Mouse (Mus musculus): ENCODE results near the gene Ada. TPM values are rescaled to one million over a fixed set of nuclear protein-coding genes. Genes with fewer than 3 reads are reported as not detected.

Ada gene
- polyA plus RNA-seq, 1 experiment from 2014 or later: 4.3 TPM

- H3K4me3 ChIP-seq: no peak overlapping the region
- no peaks in the 10 kb centered on the region for H3K27me3 ChIP-seq
- no peak overlapping the region for H3K9ac ChIP-seq
- H3K4me2 ChIP-seq (replicated peaks): no peak overlapping the region
- ATAC-seq (ENCODE audit: low FRiP score): no peak
- H3K4me1 ChIP-seq: peaks cover 6% of the 10 kb centered on the region
- H3K9me3 ChIP-seq (replicated peaks): no peaks in the 10 kb centered on the region
- H3K36me3 ChIP-seq: 0 out of 2 replicates have a peak, but pooled peaks cover 7% of the 10 kb centered on the region
- no peak overlapping the region for H3K27ac ChIP-seq
- WGBS: 81% methylated on average over 6 of the region's 6 CpGs
These were observed 41.2 kb downstream of the Ada start for GRCm38 (mm10) chr2:163708763-163709250.

DNA sequence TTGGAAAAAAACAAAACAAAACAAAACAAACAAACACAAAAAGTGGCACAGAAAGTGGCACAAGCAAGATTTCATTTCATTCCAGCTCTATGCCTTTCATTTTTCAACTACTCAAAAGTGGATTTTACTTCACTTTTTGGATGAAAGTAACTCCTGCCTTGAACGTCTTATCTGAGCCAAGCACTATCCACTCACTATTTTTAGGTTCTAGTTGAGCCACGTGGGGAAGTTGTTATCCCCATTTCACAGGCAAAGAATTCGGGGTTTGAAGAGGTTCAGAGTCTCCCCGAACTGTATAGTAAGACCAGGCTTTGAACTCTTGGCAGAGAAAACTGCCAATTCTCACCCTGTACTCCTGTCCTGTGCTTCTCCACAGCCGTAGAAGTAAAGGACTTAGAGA, 41.7 kb downstream of the Ada start:
- ATAC-seq (ENCODE audit: low FRiP score): no peak
- WGBS: 85% methylated on average over 5 of the region's 5 CpGs

DNA sequence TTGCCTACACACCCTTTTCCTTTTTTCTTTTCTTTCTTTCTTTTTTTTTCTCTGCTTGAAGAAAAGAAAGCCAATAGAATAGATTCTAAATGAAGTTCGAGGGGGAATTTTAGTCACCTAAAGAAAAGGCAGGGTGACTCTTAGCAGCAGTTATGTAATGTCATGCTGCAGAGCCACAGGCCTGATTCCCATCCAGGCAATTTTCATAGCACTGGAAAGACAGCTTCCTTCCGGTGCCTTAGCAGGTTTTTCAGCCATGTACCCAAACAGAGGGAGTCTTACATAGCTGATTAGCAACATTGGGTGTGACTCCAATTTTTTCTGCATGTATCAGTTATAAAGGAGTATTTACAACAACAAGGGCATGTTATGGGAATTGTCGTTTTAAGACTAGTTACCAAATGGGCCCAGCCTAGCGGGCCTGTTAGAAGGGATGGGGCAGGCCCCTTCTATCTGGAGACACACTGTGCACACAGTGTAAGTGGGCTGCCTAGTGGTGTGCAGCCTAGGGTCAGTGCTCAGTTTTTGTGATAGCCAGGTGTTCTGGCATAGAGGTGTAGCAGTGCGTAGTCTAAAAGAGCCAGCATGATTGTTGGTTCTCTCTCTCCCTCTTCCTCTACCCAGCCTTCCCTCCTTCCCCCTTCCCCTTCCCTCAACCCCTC, 46.3 kb downstream of the Ada start:
- 88% methylated on average over 5 of the region's 5 CpGs for WGBS
- Histone ChIP-seq H3K27ac (no peak overlapping the region), H3K4me3 (no peak overlapping the region), H3K9ac (no peak overlapping the region), H3K36me3 (0 out of 2 replicates have a peak, but pooled peaks cover 7% of the 10 kb centered on the region), H3K9me3 (replicated peaks) (no peaks in the 10 kb centered on the region), H3K27me3 (no peaks in the 10 kb centered on the region), H3K4me1 (peaks cover 2% of the 10 kb centered on the region), H3K4me2 (replicated peaks) (no peak overlapping the region)
- ATAC-seq (ENCODE audit: low FRiP score): no peak

More for the DNA sequence above, 41.7 kb downstream of the Ada start:
- Histone ChIP-seq H3K9me3 (replicated peaks) (no peaks in the 10 kb centered on the region), H3K4me1 (peaks cover 6% of the 10 kb centered on the region), H3K4me3 (no peak overlapping the region), H3K27me3 (no peaks in the 10 kb centered on the region), H3K9ac (no peak overlapping the region), H3K36me3 (0 out of 2 replicates have a peak, but pooled peaks cover 7% of the 10 kb centered on the region), H3K27ac (no peak overlapping the region), H3K4me2 (replicated peaks) (no peak overlapping the region)

- no peak overlapping the region for H3K9ac ChIP-seq
- no peaks in the 10 kb centered on the region for H3K27me3 ChIP-seq
- no peak overlapping the region for H3K27ac ChIP-seq
- no peak overlapping the region for H3K4me3 ChIP-seq
- 77% methylated on average over 5 of the region's 5 CpGs for WGBS
- peaks cover 2% of the 10 kb centered on the region; the same call in 1 of the 2 replicates for H3K4me1 ChIP-seq
- no peak for ATAC-seq (ENCODE audit: low FRiP score)
- 0 out of 2 replicates have a peak, but pooled peaks cover 7% of the 10 kb centered on the region for H3K36me3 ChIP-seq
- H3K4me2 ChIP-seq (replicated peaks): no peak overlapping the region
- H3K9me3 ChIP-seq (replicated peaks): no peaks in the 10 kb centered on the region
These were observed 47.1 kb downstream of the Ada start for GRCm38 (mm10) chr2:163702921-163703320.

DNA sequence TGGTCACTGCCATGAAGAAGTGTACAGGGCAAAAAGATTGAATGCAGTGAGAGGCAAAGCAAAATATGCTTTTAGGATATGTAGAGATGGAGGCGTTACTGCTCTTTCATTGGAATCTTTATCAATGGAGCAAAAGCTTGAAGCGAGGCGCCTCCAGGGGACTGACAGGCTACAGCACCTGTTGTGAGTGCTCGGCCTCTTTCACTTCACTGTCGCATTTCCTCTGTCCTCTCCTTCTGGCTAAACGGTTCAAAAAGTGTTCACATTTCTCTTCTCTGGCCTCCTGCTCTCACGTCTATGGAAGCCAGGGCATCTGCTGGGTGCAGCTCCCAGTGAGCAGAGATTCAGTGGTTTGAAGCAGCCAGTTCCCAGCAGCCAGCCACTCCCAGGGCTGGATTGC, 47.6 kb downstream of the Ada start:
- 76% methylated on average over 7 of the region's 7 CpGs for WGBS
- H3K27ac ChIP-seq: no peak overlapping the region
- H3K4me1 ChIP-seq: peaks cover 5% of the 10 kb centered on the region; the same call in 1 of the 2 replicates
- H3K36me3 ChIP-seq: 0 out of 2 replicates have a peak, but pooled peaks cover 7% of the 10 kb centered on the region
- no peak for ATAC-seq (ENCODE audit: low FRiP score)
- no peak overlapping the region for H3K9ac ChIP-seq
- no peak overlapping the region for H3K4me2 ChIP-seq (replicated peaks)
- no peaks in the 10 kb centered on the region for H3K9me3 ChIP-seq (replicated peaks)
- H3K27me3 ChIP-seq: no peaks in the 10 kb centered on the region
- H3K4me3 ChIP-seq: no peak overlapping the region

- Histone ChIP-seq H3K4me2 (replicated peaks) (no peak overlapping the region), H3K27me3 (no peaks in the 10 kb centered on the region), H3K36me3 (0 out of 2 replicates have a peak, but pooled peaks cover under 1% of the 10 kb centered on the region), H3K4me3 (no peak overlapping the region), H3K27ac (no peak overlapping the region), H3K9ac (no peak overlapping the region), H3K4me1 (peaks cover 12% of the 10 kb centered on the region; the same call in 1 of the 2 replicates), H3K9me3 (replicated peaks) (no peaks in the 10 kb centered on the region)
- WGBS: 84% methylated on average over 11 of the region's 11 CpGs
- no peak for ATAC-seq (ENCODE audit: low FRiP score)
These were observed 50.8 kb downstream of the Ada start for GRCm38 (mm10) chr2:163699078-163699780.

DNA sequence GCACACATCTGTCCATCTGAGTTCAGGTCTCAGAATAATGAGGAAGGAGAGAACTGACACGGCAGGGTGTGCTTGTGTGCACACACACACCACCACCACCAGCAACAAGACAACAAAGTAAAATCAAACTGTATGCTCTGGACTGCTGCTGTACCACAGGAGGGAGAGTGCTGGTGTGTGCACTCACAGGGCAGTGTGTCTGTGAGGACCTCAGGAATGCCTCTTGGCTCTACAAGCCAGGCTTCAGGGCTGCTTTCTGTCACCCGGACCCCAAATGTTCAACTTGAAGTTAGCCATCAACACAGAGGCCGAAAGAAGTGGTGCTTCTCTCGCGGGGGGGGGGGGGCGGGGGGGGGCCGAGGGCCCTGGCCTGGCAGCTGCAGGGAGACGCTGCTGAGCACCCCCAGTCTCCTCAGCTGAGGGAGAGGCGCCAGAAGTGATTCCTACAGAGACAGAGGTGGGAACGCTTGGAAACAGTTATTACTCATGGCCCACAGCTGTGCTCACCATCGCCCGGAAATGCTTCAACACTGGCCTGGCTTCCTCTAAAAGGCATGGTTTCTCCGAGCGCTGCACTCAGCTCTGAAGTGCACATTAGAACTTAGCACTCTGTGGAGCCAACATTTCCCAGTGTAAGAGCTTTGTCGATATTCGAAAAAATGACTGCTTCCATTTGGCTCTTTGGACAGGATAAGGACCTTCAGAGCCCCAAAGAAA, 52.1 kb downstream of the Ada start:
- H3K4me2 ChIP-seq (replicated peaks): no peak overlapping the region
- no peaks in the 10 kb centered on the region for H3K27me3 ChIP-seq
- H3K4me1 ChIP-seq: peaks cover 16% of the 10 kb centered on the region; the same call in 1 of the 2 replicates
- no peak overlapping the region for H3K4me3 ChIP-seq
- H3K27ac ChIP-seq: 0 out of 2 replicates have a peak overlapping the region, but pooled peaks have one; percentile 5
- no peaks in the 10 kb centered on the region for H3K36me3 ChIP-seq
- peak overlapping the region; percentile 28; the same call in 1 of the 2 replicates for H3K9ac ChIP-seq
- no peaks in the 10 kb centered on the region for H3K9me3 ChIP-seq (replicated peaks)
- ATAC-seq (ENCODE audit: low FRiP score): no peak
- WGBS: 62% methylated on average over 16 of the region's 16 CpGs

DNA sequence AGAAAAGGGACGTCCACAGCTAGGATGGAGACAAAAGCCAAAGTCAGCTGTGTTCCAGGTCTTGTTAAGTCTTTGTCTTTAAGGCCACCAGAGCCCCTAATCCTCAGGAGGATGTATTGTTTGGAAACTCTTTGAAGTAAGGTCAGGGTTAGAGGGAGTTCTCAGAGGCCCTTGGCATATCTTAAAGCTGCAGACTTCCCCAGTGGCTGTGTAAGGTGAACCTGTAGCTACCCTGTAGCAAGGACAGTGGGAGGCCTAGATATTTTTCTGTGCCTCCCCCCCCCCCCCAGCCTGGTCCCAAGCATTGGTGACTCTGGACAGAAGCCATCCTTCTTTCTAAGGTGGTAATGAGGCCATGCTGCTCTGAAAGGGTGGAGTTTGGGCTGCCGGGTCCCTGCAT, 53.3 kb downstream of the Ada start:
- WGBS: 31% methylated on average over 2 of the region's 2 CpGs
- H3K9me3 ChIP-seq (replicated peaks): no peaks in the 10 kb centered on the region
- H3K4me2 ChIP-seq (replicated peaks): no peak overlapping the region
- H3K4me1 ChIP-seq: peaks cover 16% of the 10 kb centered on the region; the same call in 1 of the 2 replicates
- no peaks in the 10 kb centered on the region for H3K36me3 ChIP-seq
- H3K27ac ChIP-seq: no peak overlapping the region
- no peaks in the 10 kb centered on the region for H3K27me3 ChIP-seq
- no peak overlapping the region for H3K4me3 ChIP-seq
- no peak overlapping the region for H3K9ac ChIP-seq
- ATAC-seq (ENCODE audit: low FRiP score): no peak

GRCm38 (mm10) chr2:163693716-163694314, 56.2 kb downstream of the Ada start:
- no peak for ATAC-seq (ENCODE audit: low FRiP score)

DNA sequence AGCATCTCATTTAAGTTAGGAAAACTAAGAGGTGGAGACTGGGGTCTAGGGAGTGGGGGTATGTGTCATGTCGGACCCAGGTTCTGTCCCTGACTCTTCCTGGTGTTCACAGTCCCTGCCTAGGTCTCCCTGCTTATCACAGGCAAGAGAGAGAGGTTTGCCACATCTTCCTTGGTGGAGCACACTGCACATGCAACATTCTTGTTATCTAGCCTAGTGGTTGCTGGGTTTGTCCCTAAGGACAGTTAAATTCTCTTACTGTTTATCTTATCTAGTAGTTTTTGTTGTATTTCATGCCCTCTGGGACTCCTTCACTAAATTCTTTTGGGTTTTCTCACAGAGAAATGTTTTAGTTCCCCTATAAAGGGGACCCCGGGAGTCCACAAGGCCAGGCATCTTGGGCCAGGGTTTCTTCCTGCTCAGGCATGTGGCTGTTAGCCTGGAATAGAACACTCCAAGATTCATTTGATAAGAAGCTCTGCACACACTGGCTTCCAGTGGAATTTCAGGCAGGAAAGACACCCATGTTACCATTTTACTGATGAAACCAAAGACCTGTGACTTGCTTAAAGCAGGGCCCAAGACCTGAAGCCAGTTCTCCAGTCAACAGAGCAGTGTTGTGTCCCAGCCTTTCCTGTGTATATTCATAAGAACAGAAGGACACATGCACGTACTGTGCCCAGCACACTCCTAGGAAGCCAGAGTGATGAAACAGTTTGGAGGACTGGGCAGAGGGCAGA, 57.0 kb downstream of the Ada start:
- no peak for ATAC-seq (ENCODE audit: low FRiP score)
- Histone ChIP-seq H3K27me3 (no peaks in the 10 kb centered on the region), H3K9ac (no peak overlapping the region), H3K9me3 (replicated peaks) (no peaks in the 10 kb centered on the region), H3K27ac (no peak overlapping the region; the same call in 1 of the 2 replicates), H3K36me3 (no peaks in the 10 kb centered on the region), H3K4me3 (no peak overlapping the region), H3K4me1 (peaks cover 32% of the 10 kb centered on the region), H3K4me2 (replicated peaks) (no peak overlapping the region)
- WGBS: 81% methylated on average over 3 of the region's 3 CpGs

More at GRCm38 (mm10) chr2:163693716-163694314, 56.2 kb downstream of the Ada start:
- Histone ChIP-seq H3K27me3 (no peaks in the 10 kb centered on the region), H3K27ac (no peak overlapping the region; the same call in 1 of the 2 replicates), H3K36me3 (no peaks in the 10 kb centered on the region), H3K4me2 (replicated peaks) (no peak overlapping the region), H3K9ac (no peak overlapping the region), H3K9me3 (replicated peaks) (no peaks in the 10 kb centered on the region), H3K4me3 (no peak overlapping the region), H3K4me1 (peaks cover 33% of the 10 kb centered on the region)
- 71% methylated on average over 9 of the region's 9 CpGs for WGBS

DNA sequence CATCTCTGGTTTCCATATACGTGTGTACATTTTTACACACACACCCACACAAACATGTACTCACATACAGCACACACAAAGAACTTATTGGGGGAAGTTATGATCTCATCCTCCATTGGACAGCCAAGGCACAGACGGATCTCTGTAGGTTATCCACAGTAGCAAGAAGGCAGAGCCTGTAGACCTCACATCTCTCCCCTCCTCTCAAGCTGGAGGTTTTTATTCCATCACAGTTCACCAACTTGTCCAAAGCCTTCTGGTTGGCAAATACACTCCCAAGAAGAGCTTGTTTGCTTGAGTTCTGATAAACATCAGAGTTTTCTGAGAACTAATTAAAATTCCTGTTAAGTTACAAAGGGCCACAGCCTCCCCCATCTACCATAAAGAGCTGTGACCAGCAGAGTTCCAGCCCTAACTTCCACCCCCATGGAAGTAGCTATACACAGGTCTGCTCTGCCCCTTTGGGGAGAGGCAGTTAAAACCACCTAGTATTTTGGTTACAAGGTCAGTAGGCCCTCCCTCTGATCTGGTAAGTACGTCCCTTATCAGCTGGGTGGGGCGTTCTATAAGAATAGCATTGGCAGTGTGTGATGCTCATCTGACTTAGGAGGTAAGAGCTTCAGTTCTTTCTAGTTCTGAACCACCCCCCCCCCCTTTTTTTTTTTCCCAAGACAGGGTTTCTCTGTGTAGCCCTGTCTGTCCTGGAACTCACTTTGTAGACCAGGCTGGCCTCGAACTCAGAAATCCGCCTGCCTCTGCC, 58.0 kb downstream of the Ada start:
- Histone ChIP-seq H3K27me3 (no peaks in the 10 kb centered on the region), H3K27ac (no peak overlapping the region), H3K36me3 (no peaks in the 10 kb centered on the region), H3K9me3 (replicated peaks) (no peaks in the 10 kb centered on the region), H3K4me2 (replicated peaks) (no peak overlapping the region), H3K4me1 (peaks cover 28% of the 10 kb centered on the region), H3K9ac (no peak overlapping the region), H3K4me3 (no peak overlapping the region)
- ATAC-seq (ENCODE audit: low FRiP score): no peak
- 92% methylated on average over 6 of the region's 6 CpGs for WGBS

Data from hindbrain, embryonic 12.5 days (tissue).